Mouse (Mus musculus) heart, embryonic 13.5 days (tissue): ENCODE results near the gene Rexo2. TPM values are rescaled to one million over a fixed set of nuclear protein-coding genes. Genes with fewer than 3 reads are reported as not detected.
"Not testable (repeated sequence)": the region's sequence is repeated elsewhere in the genome, so short reads cannot be mapped to it uniquely, and the experiment has no call there.

Experiments used
- ATAC-seq: fragments of 200-750 bp; cut with Nextera tagmentation; 2 replicates; pipeline ENCODE4 v1.8.0; 2017; ENCODE audit warnings: moderate TSS enrichment; ENCODE audit not compliant: insufficient number of reproducible peaks, low FRiP score, low TSS enrichment; ENCODE audit errors: extremely low read depth
- H3K27ac ChIP-seq: fragments of 300-500 bp; sonication (generic); replicated peaks from 2 replicates; pipeline ENCODE4 v1.5.1; 2015; ENCODE audit warnings: moderate library complexity, mild to moderate bottlenecking, inconsistent platforms
- H3K27me3 ChIP-seq: fragments of 300-500 bp; sonication (generic); replicated peaks from 2 replicates; pipeline ENCODE4 v1.6.1; 2015; ENCODE audit warnings: mild to moderate bottlenecking, inconsistent platforms
- H3K36me3 ChIP-seq: fragments of 300-500 bp; sonication (generic); 2 replicates; pipeline ENCODE4 v1.6.1; 2015; ENCODE audit warnings: mild to moderate bottlenecking, inconsistent platforms
- H3K4me1 ChIP-seq: fragments of 300-500 bp; sonication (generic); 2 replicates; pipeline ENCODE4 v1.6.1; 2015; ENCODE audit warnings: inconsistent platforms
- H3K4me2 ChIP-seq: fragments of 300-500 bp; sonication (generic); 2 replicates; pipeline ENCODE4 v1.6.1; 2015; ENCODE audit warnings: inconsistent platforms, mild to moderate bottlenecking, moderate library complexity
- H3K4me3 ChIP-seq: fragments of 300-500 bp; sonication (generic); 2 replicates; pipeline ENCODE4 v1.5.1; 2015; ENCODE audit warnings: moderate library complexity, mild to moderate bottlenecking, inconsistent platforms
- H3K9ac ChIP-seq: fragments of 300-500 bp; sonication (generic); 2 replicates; pipeline ENCODE4 v1.6.1; 2015; ENCODE audit warnings: inconsistent platforms, mild to moderate bottlenecking, moderate library complexity
- H3K9me3 ChIP-seq: fragments of 300-500 bp; sonication (generic); 2 replicates; pipeline ENCODE4 v1.6.1; 2016; ENCODE audit warnings: inconsistent platforms
- WGBS: fragments of 180-500 bp; shearing (Covaris S2); methylation state at CpG from one replicate; pipeline ENCODE4 v1.1.7; 2015; ENCODE audit warnings: mixed read lengths; 5-methylcytosine and 5-hydroxymethylcytosine counted together
- polyA plus RNA-seq: library from polyadenylated mRNA; unstranded; fragments of >200 nt; fragmentation: Nextera tagmentation; extraction: Ambion mirVana; gene quantifications from 2 replicates; pipeline ENCODE4 v1.2.1, GENCODE M21; 2015

Rexo2 gene
- polyA plus RNA-seq, 1 experiment from 2014 or later = 92.2 TPM

DNA sequence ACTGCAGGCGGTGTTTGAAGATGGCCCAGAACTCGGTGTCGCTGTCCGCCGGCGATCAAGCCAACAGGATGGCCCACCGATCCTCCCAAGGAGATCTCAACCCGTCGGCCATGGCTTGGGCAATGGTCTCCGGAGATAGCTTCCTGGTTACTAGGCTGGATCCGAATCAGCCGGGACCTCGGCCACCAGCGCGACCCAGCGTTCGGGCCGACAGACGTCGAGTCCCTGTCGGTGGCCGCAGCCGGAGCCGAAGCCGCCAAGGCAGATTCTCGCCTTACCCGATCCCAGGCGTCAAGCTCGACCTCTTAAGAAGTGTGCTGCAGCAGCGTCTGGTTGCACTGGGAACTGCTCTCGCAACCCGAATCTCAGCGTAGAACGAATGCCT, 15.1 kb upstream of the Rexo2 start:
- ATAC-seq = no peak
- peaks cover 35% of the 10 kb centered on the region for H3K36me3 ChIP-seq
- H3K4me1 ChIP-seq = peaks cover 25% of the 10 kb centered on the region
- peaks cover 23% of the 10 kb centered on the region for H3K27me3 ChIP-seq
- peak overlapping the region; percentile 93 for H3K4me3 ChIP-seq
- peak overlapping the region; percentile 92 for H3K4me2 ChIP-seq
- peak overlapping the region; percentile 97 for H3K9ac ChIP-seq
- 5% methylated on average over 34 of the region's 34 CpGs for WGBS
- no peaks in the 10 kb centered on the region for H3K9me3 ChIP-seq
- H3K27ac ChIP-seq = peak overlapping the region; percentile 91

DNA sequence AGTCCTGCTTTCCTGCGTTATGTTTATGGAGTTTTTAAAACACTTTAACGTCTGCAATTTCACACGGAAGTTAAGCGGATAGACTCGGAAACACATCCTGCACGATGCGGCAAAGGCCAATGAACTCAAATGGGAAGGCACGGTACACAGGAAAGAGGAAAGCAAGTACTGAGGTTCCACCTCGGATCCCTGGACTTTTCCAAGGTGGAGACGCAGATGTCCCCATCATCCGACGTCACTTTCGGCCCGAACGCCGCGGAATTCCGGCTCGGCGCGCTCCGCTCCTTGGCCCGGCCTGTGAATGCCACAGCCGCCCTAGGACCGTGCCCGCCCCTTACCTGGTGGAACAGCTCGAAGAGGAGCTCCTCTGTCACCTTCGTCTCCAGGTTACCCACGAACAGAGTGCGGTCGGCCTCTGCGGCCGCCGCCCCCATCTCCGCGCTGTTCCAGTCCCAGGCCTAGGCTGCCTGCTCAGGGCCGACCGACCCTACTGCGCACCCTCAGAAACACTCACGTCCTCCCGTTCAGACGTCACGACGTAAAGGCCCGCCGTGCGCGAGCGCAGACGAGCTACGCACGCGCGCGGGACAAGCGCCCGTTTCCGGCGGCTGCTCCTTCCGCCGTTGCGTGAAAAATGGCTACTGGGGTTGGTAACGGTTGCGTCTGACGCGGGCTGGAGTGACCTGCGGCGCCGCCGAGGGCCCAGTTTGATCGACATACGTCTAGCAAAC, 14.6 kb upstream of the Rexo2 start, which contains the start of the genes Rbm7 and Gm5617:
Gene Rbm7 (minus strand): TSS at position 483 of the 731 bp plus-strand sequence.
Gene Gm5617 (plus strand): TSS at position 626 of the 731 bp plus-strand sequence.
- peak; percentile 98 for ATAC-seq
- peak within 1 kb of the TSS; percentile 92 for H3K4me2 ChIP-seq
- WGBS = 0% methylated on average over 68 of the region's 72 CpGs

DNA sequence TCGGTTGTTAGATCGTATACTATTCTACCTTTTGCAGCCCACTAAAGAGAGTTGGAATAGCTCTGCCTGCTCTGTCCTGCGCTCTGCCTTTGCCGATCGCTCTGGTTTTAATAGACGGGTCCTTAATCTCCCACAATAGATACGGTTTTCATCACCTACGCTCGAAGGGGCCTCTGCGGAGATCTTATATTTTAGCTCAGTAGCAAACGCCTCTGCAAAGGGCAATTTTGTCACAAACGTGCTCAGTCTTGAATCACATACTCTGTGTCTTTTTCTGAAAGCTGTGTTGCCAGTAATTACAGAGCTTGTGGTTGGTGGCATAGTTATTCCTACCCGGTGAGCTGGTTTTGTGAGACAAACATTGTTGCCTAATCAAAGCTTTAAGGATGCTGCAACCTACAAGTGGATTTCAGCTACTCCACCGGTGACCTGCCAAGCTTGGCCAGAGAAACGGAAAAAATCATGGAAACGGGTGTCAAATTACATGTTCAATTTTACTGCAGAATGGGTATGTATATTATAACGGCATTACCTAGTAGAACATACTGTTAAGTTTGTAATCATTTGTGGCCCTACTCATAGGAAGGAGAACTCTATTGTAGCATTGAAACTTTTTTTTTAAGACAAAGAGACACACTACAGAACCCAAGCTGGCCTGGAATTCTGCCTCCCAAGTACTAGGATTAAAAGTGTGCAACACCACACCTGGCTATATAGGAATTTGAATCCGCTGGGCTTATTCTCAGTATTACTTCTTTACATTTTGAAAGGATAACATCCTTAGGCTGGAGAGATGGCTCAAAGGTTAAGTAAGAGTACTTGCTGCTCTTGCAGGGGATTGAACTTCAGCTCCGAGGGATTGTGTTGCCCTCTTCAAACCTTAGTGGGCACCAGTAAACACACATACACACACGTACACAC, 1.1 kb upstream of the Rexo2 start:
- Histone ChIP-seq H3K9ac (peak overlapping the region; percentile 71), H3K27me3 (no peaks in the 10 kb centered on the region), H3K4me3 (peak overlapping the region; percentile 83), H3K36me3 (peaks cover 28% of the 10 kb centered on the region), H3K27ac (no peak overlapping the region), H3K9me3 (no peaks in the 10 kb centered on the region), H3K4me2 (peak overlapping the region; percentile 92), H3K4me1 (peaks cover 19% of the 10 kb centered on the region)
- no peak for ATAC-seq
- WGBS = 27% methylated on average over 20 of the region's 20 CpGs

More for the DNA sequence above, 14.6 kb upstream of the Rexo2 start, which contains the start of the genes Rbm7 and Gm5617:
- no peaks in the 10 kb centered on the region for H3K9me3 ChIP-seq
- peak within 1 kb of the TSS; percentile 97 for H3K9ac ChIP-seq
- peaks cover 23% of the 10 kb centered on the region for H3K27me3 ChIP-seq
- peak within 1 kb of the TSS; percentile 91 for H3K27ac ChIP-seq
- peaks cover 40% of the 10 kb centered on the region for H3K36me3 ChIP-seq
- H3K4me1 ChIP-seq = peaks cover 25% of the 10 kb centered on the region
- H3K4me3 ChIP-seq = peak within 1 kb of the TSS; percentile 93

DNA sequence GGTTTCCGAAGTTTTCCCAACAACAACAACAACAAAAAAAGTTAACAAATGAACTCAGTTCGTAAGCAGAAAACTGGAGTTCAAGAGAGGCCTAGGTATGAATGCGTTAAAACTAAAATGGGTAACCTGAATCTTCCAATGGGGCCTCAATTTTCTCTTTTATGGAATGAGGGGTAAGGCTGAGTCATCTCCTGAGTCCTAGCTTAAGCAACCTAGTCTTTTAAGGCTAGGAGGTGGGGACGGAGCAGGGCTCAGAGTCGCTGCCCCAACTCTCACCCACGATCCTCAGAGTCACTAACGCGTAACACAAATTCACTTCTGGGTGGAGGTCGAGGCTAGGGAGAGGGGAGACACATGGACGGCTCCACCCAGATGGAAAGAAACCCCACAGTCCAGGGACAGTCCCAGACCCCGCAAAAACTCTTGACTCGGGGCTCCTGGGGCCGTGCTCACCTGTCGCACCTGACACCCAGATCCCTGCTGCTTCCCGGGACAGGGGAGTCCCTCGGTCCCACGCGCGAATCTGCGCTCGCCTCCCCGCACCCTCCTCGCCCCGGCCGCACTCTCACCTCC, 499 bp downstream of the Rexo2 start:
- Histone ChIP-seq H3K36me3 (peaks cover 31% of the 10 kb centered on the region), H3K27me3 (no peaks in the 10 kb centered on the region), H3K9ac (peak overlapping the region; percentile 88), H3K27ac (no peak overlapping the region), H3K4me3 (peak overlapping the region; percentile 83), H3K9me3 (no peaks in the 10 kb centered on the region), H3K4me2 (peak overlapping the region; percentile 92), H3K4me1 (peaks cover 19% of the 10 kb centered on the region)
- 5% methylated on average over 25 of the region's 25 CpGs for WGBS
- ATAC-seq = no peak

DNA sequence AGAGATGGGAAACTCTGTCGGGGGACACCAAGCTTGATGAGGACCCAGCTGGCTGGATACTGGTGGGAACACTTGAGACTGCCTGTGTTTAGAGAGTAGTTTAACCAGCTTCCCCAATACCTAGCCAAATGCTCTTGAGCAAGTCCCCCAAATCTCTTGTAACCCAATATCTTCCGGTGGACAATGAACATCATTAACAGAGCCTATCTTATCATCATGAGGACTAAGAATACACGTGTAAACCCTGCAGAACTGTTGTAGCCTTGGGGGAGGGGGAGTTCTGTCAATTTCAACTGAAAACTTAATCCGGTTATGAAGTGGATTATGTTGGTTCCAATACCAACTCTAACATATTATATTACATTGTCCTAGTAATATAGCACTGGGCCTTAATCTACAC, 1.6 kb downstream of the Rexo2 start:
- H3K4me1 ChIP-seq = peaks cover 19% of the 10 kb centered on the region
- no peaks in the 10 kb centered on the region for H3K9me3 ChIP-seq
- no peak overlapping the region for H3K4me2 ChIP-seq
- 72% methylated on average over 4 of the region's 4 CpGs for WGBS
- no peaks in the 10 kb centered on the region for H3K27me3 ChIP-seq
- peaks cover 37% of the 10 kb centered on the region for H3K36me3 ChIP-seq
- no peak overlapping the region for H3K4me3 ChIP-seq
- no peak overlapping the region for H3K27ac ChIP-seq
- ATAC-seq = no peak
- H3K9ac ChIP-seq = no peak overlapping the region

DNA sequence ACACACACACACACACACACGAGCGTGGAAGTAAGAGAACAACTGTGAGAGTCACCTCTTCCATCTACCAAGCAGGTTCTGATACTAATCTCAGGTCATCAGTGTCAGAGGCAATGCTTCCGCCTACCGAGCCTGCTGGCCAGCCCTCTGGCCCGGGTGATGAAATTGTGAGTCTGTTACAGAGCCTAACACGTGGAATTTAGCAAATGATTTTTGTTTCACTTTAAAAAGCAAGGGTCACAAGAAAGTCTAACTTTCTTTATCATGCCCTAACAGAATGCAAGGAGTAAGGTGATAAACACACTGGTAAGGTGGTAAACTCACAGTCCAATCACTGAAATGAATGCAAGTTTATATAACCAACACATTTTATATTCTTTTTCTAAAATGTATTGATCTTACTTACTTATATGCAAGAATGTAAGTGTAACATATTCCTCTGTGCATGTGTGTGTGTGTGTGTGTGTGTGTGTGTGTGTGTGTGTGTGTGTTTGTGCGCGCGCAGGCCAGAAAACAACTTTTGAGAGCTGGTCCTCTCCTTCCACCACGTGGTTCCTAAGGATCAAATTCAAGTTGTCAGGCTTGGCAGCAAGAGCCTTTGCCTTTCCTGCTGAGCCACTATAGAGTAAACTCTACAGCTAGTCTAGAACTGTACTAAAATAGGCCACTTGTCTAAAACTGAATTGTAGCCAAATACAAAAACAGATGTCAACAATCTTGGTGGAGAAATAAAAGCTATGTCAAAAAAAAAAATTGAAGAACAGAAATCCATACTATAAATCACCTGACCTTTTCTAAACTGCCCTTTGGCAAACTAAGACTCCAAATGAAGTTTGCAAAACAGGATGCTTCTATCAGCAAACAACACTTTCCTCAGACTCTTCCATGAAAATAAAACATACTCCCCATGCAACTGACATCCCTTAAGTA, 3.9 kb downstream of the Rexo2 start:
- H3K4me1 ChIP-seq = peaks cover 17% of the 10 kb centered on the region
- no peak for ATAC-seq
- no peak overlapping the region for H3K9ac ChIP-seq
- H3K36me3 ChIP-seq = peaks cover 55% of the 10 kb centered on the region
- no peak overlapping the region for H3K4me3 ChIP-seq
- WGBS = 88% methylated on average over 10 of the region's 10 CpGs
- no peak overlapping the region for H3K27ac ChIP-seq
- H3K27me3 ChIP-seq = no peaks in the 10 kb centered on the region
- H3K9me3 ChIP-seq = no peaks in the 10 kb centered on the region
- H3K4me2 ChIP-seq = no peak overlapping the region

DNA sequence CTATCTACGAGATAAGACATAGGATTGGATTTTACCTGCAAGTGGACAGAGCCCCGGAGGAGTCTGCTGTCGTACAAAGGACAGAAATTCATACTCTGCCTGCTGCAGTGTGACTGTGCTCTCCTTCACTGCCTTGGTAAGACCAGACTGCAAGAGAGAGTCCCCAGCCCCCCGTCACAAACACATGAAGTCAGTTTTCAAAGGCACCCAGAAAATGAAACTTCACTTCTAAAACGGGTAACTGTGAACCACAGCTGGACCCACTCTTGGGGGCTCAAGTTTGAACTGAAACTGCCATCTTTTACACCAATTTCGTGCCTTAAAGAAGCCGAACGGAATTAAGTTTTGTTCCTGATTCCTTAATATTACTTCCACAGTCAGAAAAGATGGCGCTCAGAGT, 6.1 kb downstream of the Rexo2 start:
- Histone ChIP-seq H3K4me1 (peaks cover 4% of the 10 kb centered on the region; the same call in 1 of the 2 replicates), H3K9ac (no peak overlapping the region), H3K27ac (no peak overlapping the region), H3K9me3 (no peaks in the 10 kb centered on the region), H3K4me2 (no peak overlapping the region), H3K4me3 (no peak overlapping the region), H3K27me3 (no peaks in the 10 kb centered on the region), H3K36me3 (peaks cover 74% of the 10 kb centered on the region)
- ATAC-seq = no peak
- 89% methylated on average over 9 of the region's 9 CpGs for WGBS

DNA sequence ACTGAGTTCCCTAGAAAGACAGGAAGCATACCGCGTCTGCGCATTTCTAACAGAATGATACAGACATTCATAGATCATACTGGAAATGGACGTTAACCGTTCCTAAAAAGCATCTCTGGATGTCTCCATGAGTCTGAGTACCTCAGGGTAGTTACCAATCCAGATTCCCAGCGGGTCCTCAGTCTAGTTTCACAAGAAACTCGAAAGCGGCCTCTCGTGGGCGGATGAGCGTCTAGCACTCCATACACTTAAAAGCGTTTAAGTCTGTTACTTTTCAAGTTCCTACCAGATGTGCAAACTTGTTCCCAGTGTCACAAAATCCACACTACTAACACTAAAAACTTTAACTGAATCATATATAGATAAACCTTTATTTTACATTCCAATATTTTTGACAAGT, 7.3 kb downstream of the Rexo2 start:
- no peak overlapping the region for H3K27ac ChIP-seq
- no peaks in the 10 kb centered on the region for H3K4me1 ChIP-seq
- no peak for ATAC-seq
- no peak overlapping the region for H3K9ac ChIP-seq
- peaks cover 84% of the 10 kb centered on the region for H3K36me3 ChIP-seq
- no peak overlapping the region for H3K4me3 ChIP-seq
- no peak overlapping the region for H3K4me2 ChIP-seq
- no peaks in the 10 kb centered on the region for H3K9me3 ChIP-seq
- H3K27me3 ChIP-seq = no peaks in the 10 kb centered on the region
- WGBS = 94% methylated on average over 12 of the region's 12 CpGs

DNA sequence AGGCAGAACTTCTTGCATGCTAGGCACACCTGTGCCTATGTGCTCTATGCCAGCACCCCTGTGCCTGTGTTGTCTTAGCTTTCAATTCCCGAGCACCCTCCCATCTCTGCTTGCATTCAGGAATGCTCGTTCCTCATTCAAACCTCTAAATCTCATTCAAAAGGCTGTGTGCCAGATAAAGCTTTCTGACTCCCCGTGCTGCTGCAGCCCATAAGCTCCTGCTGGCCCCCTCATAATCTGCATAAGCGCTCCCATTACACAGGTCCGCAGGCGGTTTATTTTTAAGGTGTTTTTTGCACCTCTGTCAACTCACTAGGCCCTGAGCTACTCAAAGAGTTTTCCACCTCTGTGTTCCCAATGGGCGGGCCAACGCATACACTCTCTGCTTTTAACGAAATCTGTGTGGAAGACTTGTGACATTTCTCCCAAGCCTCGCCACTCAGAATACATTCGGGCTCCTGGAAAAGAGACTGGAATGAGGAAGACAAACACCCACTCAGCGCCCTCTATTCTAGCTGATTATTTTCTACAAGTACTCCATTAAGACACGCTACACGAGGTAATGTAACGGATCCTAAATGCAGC, 7.9 kb downstream of the Rexo2 start:
- H3K9ac ChIP-seq = no peak overlapping the region
- no peaks in the 10 kb centered on the region for H3K27me3 ChIP-seq
- 83% methylated on average over 15 of the region's 15 CpGs for WGBS
- no peak for ATAC-seq
- no peaks in the 10 kb centered on the region for H3K4me1 ChIP-seq
- H3K4me3 ChIP-seq = no peak overlapping the region
- H3K4me2 ChIP-seq = no peak overlapping the region
- no peaks in the 10 kb centered on the region for H3K9me3 ChIP-seq
- H3K36me3 ChIP-seq = peaks cover 85% of the 10 kb centered on the region
- H3K27ac ChIP-seq = no peak overlapping the region

DNA sequence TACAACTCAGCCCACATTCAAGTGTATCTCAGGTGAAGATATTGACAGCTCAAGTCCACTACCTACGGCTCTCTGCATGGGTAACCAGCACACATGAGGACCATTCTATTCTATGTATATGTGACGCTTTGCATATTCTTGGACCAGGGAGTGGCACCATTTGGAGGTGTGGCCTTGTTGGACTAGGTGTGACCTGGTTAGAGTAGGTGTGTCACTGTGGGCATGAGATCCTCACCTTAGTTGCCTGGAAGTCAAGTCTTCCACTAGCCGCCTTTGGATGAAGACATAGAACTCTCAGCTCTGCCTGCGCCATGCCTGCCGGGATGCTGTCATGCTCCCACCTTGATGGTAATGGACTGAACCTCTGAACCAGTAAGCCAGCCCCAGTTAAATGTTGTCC, 13.0 kb downstream of the Rexo2 start:
- peaks cover 62% of the 10 kb centered on the region for H3K36me3 ChIP-seq
- 94% methylated on average over 5 of the region's 5 CpGs for whole genome bisulfite sequencing

More for the DNA sequence above, 13.0 kb downstream of the Rexo2 start:
- not testable (repeated sequence) for H3K4me2 ChIP-seq, H3K9ac ChIP-seq, H3K9me3 ChIP-seq, ATAC-seq, H3K4me1 ChIP-seq, H3K27ac ChIP-seq, H3K27me3 ChIP-seq, H3K4me3 ChIP-seq
